Mouse (Mus musculus): ENCODE data around the gene Vcam1. TPM values are rescaled to one million over a fixed set of nuclear protein-coding genes. Genes with fewer than 3 reads are reported as not detected.

The Vcam1 gene
- total and polyA plus RNA-seq, 3 experiments: 1.8 to 2.2 TPM; not detected in 1

DNA sequence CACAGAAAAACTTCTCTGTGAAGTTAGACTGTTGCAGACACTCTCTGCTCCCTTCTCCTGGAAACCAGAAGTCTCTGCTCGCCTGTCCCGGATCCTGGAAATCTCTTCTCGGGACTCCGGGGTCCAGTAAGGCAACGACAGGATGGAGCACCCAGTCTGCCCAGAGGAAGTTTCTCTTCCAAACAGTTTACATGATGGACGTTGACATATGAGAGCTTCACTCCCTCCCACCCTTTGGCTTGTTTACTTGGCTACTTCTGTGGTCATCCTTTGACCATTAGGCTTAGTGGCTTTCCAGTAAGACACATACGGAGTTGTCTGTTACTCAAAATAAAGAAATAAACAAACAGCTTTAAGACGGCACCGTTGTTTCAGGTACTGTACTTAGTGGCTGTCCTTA lies 19.2 kb upstream of the Vcam1 start:
- DNase-seq (ENCODE audit: extremely low read depth): no peak
- in situ Hi-C loops (cut with MboI; ENCODE audit: low pct_ligation_motif_present, low pct_unique_long_range_greater_than_20kb, low sequenced_read_pairs) (no loop called here), dilution Hi-C loops (cut with MboI; ENCODE audit: extremely low pct_ligation_motif_present, extremely low pct_unique_long_range_greater_than_20kb, low sequenced_read_pairs) (no loop called here)
- no peak overlapping the region for H3K4me3 ChIP-seq (replicated peaks in 1 of 3; ENCODE audit: low read depth in 2 of 3, low read length in 2 of 3, poor library complexity in 1 of 3)
- no peaks in the 10 kb centered on the region for H3K27me3 ChIP-seq (replicated peaks)
- H3K79me2 ChIP-seq (replicated peaks; ENCODE audit: control insufficient read depth, extremely low read depth, insufficient read depth, poor library complexity, severe bottlenecking): no peaks in the 10 kb centered on the region
- H3K9me3 ChIP-seq (replicated peaks; ENCODE audit: low read length): no peaks in the 10 kb centered on the region
- H3K36me3 ChIP-seq (replicated peaks in 1 of 2; ENCODE audit: control insufficient read depth in 1 of 2, insufficient read depth in 1 of 2, low read length in 1 of 2): no peaks in the 10 kb centered on the region
- no peak for TF ChIP-seq MYC (IDR thresholded peaks at IDR 0.05; ENCODE audit: low read depth, low read length)
- TF ChIP-seq GABPA (IDR thresholded peaks at IDR 0.05; ENCODE audit: insufficient replicate concordance, low read depth, low read length): no peak
- no peak for TF ChIP-seq TBP (conservative IDR thresholded peaks at IDR 0.05; ENCODE audit: low read depth, low read length)
- TF ChIP-seq MAX (IDR thresholded peaks at IDR 0.05; ENCODE audit: low read length): no peak
- no peak for TF ChIP-seq MXI1 (IDR thresholded peaks at IDR 0.05; ENCODE audit: low read depth, low read length)
- TF ChIP-seq ZMIZ1 (IDR thresholded peaks at IDR 0.05; ENCODE audit: low read depth, low read length): no peak
- TF ChIP-seq TCF12 (IDR thresholded peaks at IDR 0.05; ENCODE audit: low read depth, low read length): no peak
- TF ChIP-seq EP300 (IDR thresholded peaks at IDR 0.05; ENCODE audit: low read length): no peak
- no peak for TF ChIP-seq PAX5 (IDR thresholded peaks at IDR 0.05; ENCODE audit: low read length)
- H3K27ac ChIP-seq (ENCODE audit: insufficient read depth, low read depth): no peak overlapping the region
- peaks cover 0 to 2% of the 10 kb centered on the region in 2 experiments; a peak in 1 of 4 replicates for H3K4me1 ChIP-seq (ENCODE audit: control insufficient read depth in 1 of 2, insufficient read depth in 2 of 2)
- H3K9ac ChIP-seq (ENCODE audit: insufficient read depth, low read depth): no peak overlapping the region
- no peak overlapping the region for H3K4me2 ChIP-seq (ENCODE audit: insufficient read depth, low read depth, poor library complexity, severe bottlenecking)

GRCm38 (mm10) chr3:116141226-116141625 lies 11.7 kb upstream of the Vcam1 start:
- in situ Hi-C loops (cut with MboI; ENCODE audit: low pct_ligation_motif_present, low pct_unique_long_range_greater_than_20kb, low sequenced_read_pairs): no loop called here
- TF ChIP-seq NRF1 (IDR thresholded peaks at IDR 0.05; ENCODE audit: low read depth, low read length) (no peak), MAFK (IDR thresholded peaks at IDR 0.05; ENCODE audit: insufficient replicate concordance, low read length) (no peak), NELFE (IDR thresholded peaks at IDR 0.05; ENCODE audit: low read depth, low read length) (no peak), RCOR1 (conservative IDR thresholded peaks at IDR 0.05; ENCODE audit: low read depth, low read length) (no peak), ETS1 (conservative IDR thresholded peaks at IDR 0.05; ENCODE audit: low read depth, low read length) (no peak), USF2 (conservative IDR thresholded peaks at IDR 0.05; ENCODE audit: low read depth, low read length) (no peak), BHLHE40 (IDR thresholded peaks at IDR 0.05; ENCODE audit: low read depth, low read length) (no peak), CTCF (conservative IDR thresholded peaks at IDR 0.05 in 1 of 2, IDR thresholded peaks at IDR 0.05 in 1 of 2; ENCODE audit: low read depth in 2 of 2, low read length in 2 of 2) (no peak), MAZ (IDR thresholded peaks at IDR 0.05; ENCODE audit: low read depth, low read length) (no peak), CHD1 (IDR thresholded peaks at IDR 0.05; ENCODE audit: low read depth, low read length) (no peak), GABPA (IDR thresholded peaks at IDR 0.05; ENCODE audit: insufficient replicate concordance, low read depth, low read length) (no peak), ZMIZ1 (IDR thresholded peaks at IDR 0.05; ENCODE audit: low read depth, low read length) (no peak), IRF4 (IDR thresholded peaks at IDR 0.05; ENCODE audit: low read depth, low read length) (no peak), ELF1 (IDR thresholded peaks at IDR 0.05; ENCODE audit: low read depth, low read length) (no peak), UBTF (IDR thresholded peaks at IDR 0.05; ENCODE audit: low read depth, low read length) (no peak), ZC3H11A (IDR thresholded peaks at IDR 0.05; ENCODE audit: low read depth, low read length) (no peak), USF1 (IDR thresholded peaks at IDR 0.05; ENCODE audit: low read depth, low read length) (no peak), SMC3 (IDR thresholded peaks at IDR 0.05; ENCODE audit: low read depth, low read length) (no peak), TCF12 (IDR thresholded peaks at IDR 0.05; ENCODE audit: low read depth, low read length) (no peak)

More at GRCm38 (mm10) chr3:116141226-116141625, 11.7 kb upstream of the Vcam1 start:
- dilution Hi-C loops (cut with MboI; ENCODE audit: extremely low pct_ligation_motif_present, extremely low pct_unique_long_range_greater_than_20kb, low sequenced_read_pairs): no loop called here
- no peak overlapping the region for H3K27ac ChIP-seq (ENCODE audit: insufficient read depth, low read depth)
- no peak overlapping the region for H3K4me2 ChIP-seq (ENCODE audit: insufficient read depth, low read depth, poor library complexity, severe bottlenecking)
- H3K27me3 ChIP-seq (replicated peaks): no peaks in the 10 kb centered on the region
- no peak overlapping the region for H3K4me3 ChIP-seq (replicated peaks in 1 of 3; ENCODE audit: low read depth in 2 of 3, low read length in 2 of 3, poor library complexity in 1 of 3)
- H3K9ac ChIP-seq (ENCODE audit: insufficient read depth, low read depth): no peak overlapping the region
- H3K4me1 ChIP-seq (ENCODE audit: control insufficient read depth in 1 of 2, insufficient read depth in 2 of 2): peaks cover 0 to 8% of the 10 kb centered on the region in 2 experiments; a peak in 1 of 4 replicates
- no peaks in the 10 kb centered on the region for H3K9me3 ChIP-seq (replicated peaks; ENCODE audit: low read length)
- DNase-seq (ENCODE audit: extremely low read depth): no peak
- H3K36me3 ChIP-seq (replicated peaks in 1 of 2; ENCODE audit: control insufficient read depth in 1 of 2, insufficient read depth in 1 of 2, low read length in 1 of 2): no peaks in the 10 kb centered on the region
- H3K79me2 ChIP-seq (replicated peaks; ENCODE audit: control insufficient read depth, extremely low read depth, insufficient read depth, poor library complexity, severe bottlenecking): no peaks in the 10 kb centered on the region
